Mouse (Mus musculus) thymus, postnatal 0 days (tissue): Measurements from ENCODE around the gene Tmem140. TPM values are rescaled to one million over a fixed set of nuclear protein-coding genes. Genes with fewer than 3 reads are reported as not detected.
A peak's percentile ranks its signal among the peaks of the same experiment; 100 is the strongest.

Source experiments
- DNase-seq: peaks from one replicate; pipeline ENCODE4 v3.0.0-alpha.2; 2015; ENCODE audit warnings: low spot score
- polyA plus RNA-seq: library from polyadenylated mRNA; unstranded; fragments of >200 nt; fragmentation: Nextera tagmentation; extraction: Ambion mirVana; gene quantifications from 2 replicates; pipeline ENCODE4 v1.2.1, GENCODE M21; 2015

Gene Tmem140
- polyA plus RNA-seq, 1 experiment from 2014 or later: 10.0 TPM

DNA sequence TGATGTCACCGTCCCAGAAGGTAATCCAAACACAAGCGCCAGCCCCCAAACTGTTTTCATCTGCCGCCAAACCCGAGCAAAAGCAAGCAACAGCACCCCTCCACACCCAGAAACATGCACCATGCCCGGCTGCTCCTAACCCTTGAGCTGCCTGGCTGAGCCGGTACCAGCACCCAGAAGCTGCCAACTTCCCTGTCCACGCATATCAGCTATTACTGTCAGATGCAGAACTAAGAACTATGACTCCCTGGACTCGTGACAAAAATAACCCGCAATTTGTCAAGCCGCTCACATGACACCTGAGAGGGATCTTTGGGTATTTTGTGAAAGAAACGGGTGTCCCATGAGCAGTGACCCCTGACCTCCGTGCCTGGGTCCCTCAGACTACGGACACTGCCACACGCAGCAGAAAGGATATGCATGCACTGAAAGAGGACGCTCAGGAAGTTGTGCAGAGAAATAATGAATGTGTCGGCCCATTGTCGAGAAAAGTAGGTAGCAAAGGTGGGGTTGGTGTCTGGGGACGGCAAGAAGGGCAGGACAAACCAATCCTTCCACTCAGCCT, 44.8 kb downstream of the Tmem140 start:
- DNase-seq: no peak

DNA sequence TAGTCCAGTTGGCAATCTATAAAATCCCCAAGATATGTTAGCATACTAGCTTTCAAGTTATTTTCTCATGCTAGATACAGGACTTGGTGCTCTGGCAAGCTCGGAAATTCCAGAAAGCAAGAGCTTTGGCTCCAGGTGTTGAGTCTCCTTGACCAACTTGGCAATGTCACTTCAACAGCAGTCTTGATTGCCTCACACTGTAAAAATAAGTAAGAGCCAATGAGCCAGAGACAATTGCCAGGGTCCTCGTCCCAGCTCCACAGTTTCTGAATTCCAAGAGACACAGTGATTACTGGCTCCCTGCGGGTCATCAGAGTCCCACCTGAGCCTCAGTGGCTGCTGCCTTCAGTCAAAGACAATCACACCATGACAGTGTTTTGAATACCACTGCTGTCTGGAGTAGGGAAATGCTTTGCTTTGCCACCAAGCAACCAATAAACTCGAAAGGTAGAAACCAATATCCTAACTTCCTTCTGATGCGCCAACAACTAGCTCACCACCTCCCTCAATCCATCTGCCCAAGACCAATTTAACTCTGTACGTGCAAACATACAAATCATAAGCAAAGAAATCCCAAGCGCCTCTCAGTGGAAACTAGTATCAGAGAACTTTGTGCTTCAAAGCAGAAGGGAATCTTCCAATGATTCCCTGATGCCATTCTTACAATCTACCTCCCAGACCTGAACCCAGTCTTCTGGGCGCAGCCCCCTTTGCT, 46.8 kb downstream of the Tmem140 start:
- DNase-seq: no peak

DNA sequence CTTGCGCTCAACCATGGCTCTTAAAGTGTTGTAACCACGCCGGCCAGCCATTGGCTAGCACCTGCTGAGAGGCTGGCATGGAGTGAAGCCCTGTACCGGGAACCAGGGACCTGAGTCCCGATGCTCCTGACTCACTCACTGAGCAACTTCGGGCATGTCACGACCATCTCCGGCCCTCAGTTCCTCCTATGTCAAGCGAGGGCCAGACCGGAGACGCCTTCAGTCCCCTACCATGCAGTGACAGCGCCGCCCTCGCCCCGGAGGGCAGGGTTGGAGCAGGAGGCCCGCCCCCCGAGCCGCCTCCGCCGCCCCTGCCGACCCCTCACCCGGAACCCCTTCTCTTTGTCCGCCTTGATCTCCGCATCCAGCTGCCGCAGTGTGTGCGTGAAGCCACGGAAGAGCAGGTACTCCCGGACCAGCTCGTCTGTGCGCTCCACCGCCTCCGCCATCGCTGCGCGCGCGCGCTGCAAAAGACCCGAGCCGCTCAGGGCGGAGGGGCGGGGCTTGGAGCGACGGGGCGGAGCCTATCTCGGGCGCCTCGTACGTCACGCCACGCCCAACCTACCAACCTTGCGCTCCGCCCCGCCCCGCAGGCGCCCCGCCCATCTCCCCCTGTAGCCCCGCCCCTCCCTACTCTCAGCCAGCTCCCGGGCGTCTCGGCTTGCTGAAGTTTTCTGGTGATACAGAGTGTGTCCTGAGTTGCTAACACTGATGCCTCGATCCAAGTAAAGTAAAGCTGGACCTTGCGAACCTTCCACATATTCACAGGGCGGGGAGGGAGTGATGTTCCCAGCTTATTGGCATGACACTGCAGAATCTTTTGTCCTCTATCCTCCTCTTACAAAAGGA, 47.6 kb downstream of the Tmem140 start, which contains the start of gene Wdr91:
Wdr91 (minus strand) TSS at position 506 of the 849 bp plus-strand sequence.
- peak; percentile 95 for DNase-seq

DNA sequence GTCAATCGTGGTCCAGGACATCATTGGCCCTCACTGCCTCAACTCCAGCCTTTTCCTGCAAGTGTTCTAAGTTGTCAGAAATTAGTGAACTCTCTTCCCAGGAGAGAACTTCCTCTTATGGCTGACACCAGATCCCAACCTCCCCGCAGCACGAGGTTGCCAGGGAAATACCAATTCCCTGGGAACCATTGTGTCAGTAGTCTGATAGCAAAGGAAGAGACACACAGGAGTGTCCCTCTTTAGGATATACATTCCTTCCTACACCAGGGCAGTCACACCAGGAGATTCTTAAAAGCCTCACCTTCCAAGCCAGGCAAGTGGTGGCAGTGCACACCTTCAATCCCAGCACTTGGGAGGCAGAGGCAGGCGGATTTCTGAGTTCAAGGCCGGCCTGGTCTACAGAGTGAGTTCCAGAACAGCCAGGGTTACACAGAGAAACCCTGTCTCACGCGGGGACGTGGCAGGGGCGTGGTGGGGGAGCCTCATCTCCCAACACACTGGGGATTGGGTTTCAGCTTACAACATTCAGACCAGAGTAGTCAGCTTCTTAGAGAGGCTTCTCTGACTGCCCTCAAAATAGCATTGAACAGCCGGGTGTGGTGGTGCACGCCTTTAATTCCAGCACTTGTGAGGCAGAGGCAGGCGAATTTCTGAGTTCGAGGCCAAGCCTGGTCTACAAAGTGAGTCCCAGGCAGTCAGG, 50.5 kb downstream of the Tmem140 start:
- no peak for DNase-seq

DNA sequence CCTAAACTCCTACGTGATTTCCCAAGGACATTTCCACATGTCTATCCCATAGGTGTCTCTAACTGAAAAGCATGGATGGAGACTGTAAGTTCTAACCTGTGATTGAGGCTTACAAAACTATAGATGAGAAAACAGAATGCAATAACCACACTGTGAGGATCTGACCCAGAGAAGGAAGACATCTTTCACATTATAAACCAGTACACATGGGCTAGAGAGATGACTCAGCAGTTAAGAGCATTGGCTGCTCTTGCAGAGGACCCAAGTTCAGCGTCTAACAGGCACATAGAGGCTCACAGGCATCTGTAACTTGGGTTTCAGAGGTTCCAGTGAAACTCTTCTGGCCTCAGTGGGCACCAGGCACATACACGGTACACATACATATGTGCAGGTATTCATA, 51.5 kb downstream of the Tmem140 start:
- no peak for DNase-seq

DNA sequence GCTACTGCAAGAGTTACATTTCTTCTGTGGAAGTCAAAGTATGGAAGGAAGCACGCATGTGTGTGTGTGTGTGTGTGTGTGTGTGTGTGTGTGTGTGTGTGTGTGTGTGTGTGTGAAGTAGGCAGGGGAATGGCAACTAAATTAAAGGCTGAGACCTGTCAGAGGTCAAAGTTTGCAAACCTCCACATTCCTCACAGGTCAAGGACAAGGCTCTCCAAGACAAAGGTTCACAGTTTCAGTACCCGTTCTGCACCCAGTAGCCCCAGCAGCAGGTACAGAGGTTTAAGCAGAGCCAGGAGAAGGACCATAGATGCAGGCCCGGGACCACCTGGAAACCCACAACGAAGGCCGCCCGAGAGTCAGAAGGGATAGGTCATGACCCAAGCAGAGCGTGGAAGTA, 56.2 kb downstream of the Tmem140 start:
- DNase-seq: no peak

DNA sequence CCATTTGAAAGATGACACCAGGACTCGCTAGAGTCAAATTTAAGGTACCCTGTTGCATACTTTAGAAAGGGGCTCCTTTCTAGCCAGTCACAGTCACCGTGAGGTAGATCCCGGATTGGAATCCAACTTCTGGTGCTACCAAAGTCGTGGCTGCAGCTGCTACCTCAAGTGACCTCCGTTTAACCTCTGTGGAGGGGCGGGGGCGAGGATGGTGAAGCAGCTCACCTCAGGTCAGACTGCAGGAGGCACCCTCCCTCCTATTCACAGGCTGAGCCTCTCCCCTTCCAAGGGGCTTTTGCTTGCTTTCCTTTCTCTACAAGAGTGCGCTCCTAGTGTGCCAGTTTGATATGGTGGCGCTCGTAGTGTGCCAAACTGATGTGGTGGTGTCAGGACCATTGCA, 57.0 kb downstream of the Tmem140 start, which contains the start of gene Stra8:
Stra8 (plus strand) TSS at position 208 of the 400 bp plus-strand sequence.
- DNase-seq: no peak

DNA sequence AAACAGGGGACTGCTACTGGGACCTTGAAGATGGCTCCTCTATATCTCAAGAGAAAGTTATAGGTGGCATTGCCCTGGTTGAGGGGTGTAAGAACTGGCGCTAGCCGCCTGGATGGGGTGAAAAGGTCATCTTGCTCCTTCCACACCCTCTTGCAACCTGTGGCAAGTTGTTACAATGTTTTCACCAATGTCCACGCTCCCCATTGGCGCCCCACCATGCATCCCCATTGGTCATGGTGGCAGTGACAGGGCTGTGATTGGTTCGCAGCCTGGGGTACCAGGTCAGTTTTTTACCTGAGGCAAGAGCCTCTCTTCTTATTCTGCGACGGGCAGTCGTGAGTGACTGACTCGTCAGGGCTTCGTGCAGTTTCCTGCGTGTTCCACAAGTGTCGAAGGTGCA, 57.7 kb downstream of the Tmem140 start:
- no peak for DNase-seq

DNA sequence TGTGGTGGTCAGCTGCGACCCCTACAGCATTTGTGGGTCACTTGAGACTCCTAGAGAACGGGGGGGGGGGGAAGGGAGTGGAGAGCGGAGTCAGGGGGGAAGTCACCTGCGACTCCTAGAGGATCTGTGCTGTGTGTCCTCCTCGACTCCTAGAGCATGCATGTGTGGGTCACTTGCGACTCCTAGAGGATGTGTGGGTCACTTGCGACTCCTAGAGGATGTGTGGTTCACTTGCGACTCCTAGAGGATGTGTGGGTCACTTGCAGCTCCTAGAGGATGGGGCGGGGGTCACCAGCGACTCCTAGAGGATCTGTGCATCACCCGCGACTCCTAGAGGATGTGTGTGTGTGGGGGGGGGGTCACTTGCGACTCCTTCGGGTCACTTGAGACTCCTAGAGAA, 59.0 kb downstream of the Tmem140 start:
- peak; percentile 66 for DNase-seq

Other genes starting within 250 kb of the Tmem140 start
- 8.5 and 8.8 TPM in 2 replicates for gene Agbl3, start 82.7 kb upstream of the Tmem140 start, polyA plus RNA-seq
- gene Cyren, start 14.9 kb downstream of the Tmem140 start, polyA plus RNA-seq: 14.5 and 15.1 TPM in 2 replicates
- gene Wdr91, start 47.7 kb downstream of the Tmem140 start, polyA plus RNA-seq: 15.4 and 17.6 TPM in 2 replicates
- gene Stra8, start 57.0 kb downstream of the Tmem140 start, polyA plus RNA-seq: 1.6 and 2.0 TPM in 2 replicates
- 7.4 and 7.7 TPM in 2 replicates for gene Slc23a4, start 125.3 kb downstream of the Tmem140 start, polyA plus RNA-seq